Mouse (Mus musculus) testis, adult 2 months (tissue): Measurements from ENCODE around the gene Junb.

Experiments
- CTCF ChIP-seq: fragments of 200-500 bp; IDR thresholded peaks from 2 replicates; pipeline ENCODE4 v1.5.1; 2012; ENCODE audit warnings: low read depth, mild to moderate bottlenecking, inconsistent platforms, low read length, moderate library complexity; ENCODE audit not compliant: control insufficient read depth, insufficient read depth, insufficient replicate concordance
- POLR2A ChIP-seq: fragments of 200-500 bp; IDR thresholded peaks from 2 replicates; pipeline ENCODE4 v1.6.1; 2012; ENCODE audit warnings: low read depth, mild to moderate bottlenecking, inconsistent platforms, low read length, moderate library complexity; ENCODE audit not compliant: control insufficient read depth

GRCm38 (mm10) chr8:84968650-84969049 lies 9.9 kb downstream of the Junb start:
- TF ChIP-seq CTCF = no peak
- TF ChIP-seq POLR2A = no peak
